Mouse (Mus musculus): ENCODE data around the gene Stox2.

GRCm38 (mm10) chr8:47208246-47208645, 237.9 kb downstream of the Stox2 start:
- TF ChIP-seq CTCF (IDR thresholded peaks at IDR 0.05; ENCODE audit: extremely low read depth, insufficient read length, insufficient replicate concordance, low read depth, low read length) (no peak), POLR2A (IDR thresholded peaks at IDR 0.05; ENCODE audit: low read depth, low read length) (no peak)

All from small intestine, adult 2 months (tissue).